Mouse (Mus musculus): ENCODE measurements around the gene Sox5. TPM values are rescaled to one million over a fixed set of nuclear protein-coding genes. Genes with fewer than 3 reads are reported as not detected.

Sox5 gene
- total and polyA plus RNA-seq, 3 experiments, result 1.7 to 3.4 (median 2.4) TPM

DNA sequence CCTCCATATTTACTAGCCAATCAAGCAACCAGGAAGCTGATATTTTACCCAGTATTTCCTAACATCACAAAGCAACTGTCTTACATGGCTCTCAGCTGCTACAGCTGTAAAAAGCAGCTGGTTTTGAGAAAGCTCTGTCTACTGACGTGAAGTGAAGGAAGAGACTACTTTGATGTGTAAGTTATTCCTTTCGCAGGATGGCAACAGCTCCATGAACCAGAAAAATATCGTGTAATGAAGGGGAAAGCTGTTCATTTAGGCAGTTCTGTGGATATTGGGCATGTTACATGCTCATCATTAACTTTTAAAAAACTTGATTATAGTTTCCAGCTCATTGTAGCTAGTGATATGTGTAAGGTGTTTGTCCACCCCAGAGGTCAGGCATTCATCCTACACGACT lies 443.6 kb downstream of the Sox5 start:
- Histone ChIP-seq H3K9ac (ENCODE audit: low read depth, low read length) (no peak overlapping the region), H3K36me3 (ENCODE audit: control insufficient read depth, insufficient read depth, low read length) (no peaks in the 10 kb centered on the region), H3K4me1 (ENCODE audit: control insufficient read depth, insufficient read depth, low read length) (no peaks in the 10 kb centered on the region), H3K27me3 (ENCODE audit: control insufficient read depth, insufficient read depth, low read length) (no peaks in the 10 kb centered on the region), H3K27ac (no peak overlapping the region), H3K4me3 (no peak overlapping the region), H3K79me2 (replicated peaks; ENCODE audit: control insufficient read depth, insufficient read depth, low read length) (no peaks in the 10 kb centered on the region)
- no peak for TF ChIP-seq EP300 (IDR thresholded peaks at IDR 0.05; ENCODE audit: insufficient read depth, low read depth, low read length)
- intact Hi-C loops (cut with DNase I), result no loop called here
- WGBS, result 78% methylated on average over 4 of the region's 4 CpGs
- no peak for DNase-seq

DNA sequence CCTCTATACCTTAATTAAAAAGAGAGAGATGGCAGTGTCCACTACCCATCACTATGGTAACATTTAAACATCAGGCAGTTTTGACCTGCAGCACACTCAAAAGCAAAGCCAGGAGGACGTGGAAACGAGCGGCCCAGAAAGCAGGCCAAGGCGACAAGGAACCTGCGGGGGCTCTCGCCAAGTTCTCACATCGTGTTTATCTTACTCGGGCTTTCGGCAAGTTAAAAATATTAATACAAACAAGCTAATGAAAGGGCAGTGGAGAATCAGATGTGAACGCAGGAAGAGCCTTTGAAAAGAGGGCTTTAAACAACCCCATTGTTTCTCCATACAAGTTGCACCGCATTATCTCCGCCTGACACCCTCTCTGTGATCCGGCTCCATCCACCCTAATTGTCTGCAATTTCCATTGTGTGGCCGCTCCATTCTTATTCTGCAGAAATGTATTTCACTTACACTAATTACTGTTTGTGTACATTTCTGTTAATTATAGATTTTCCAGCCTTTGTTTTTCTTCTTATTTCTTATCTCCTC lies 444.3 kb downstream of the Sox5 start:
- no peaks in the 10 kb centered on the region for H3K36me3 ChIP-seq (ENCODE audit: control insufficient read depth, insufficient read depth, low read length)
- no peaks in the 10 kb centered on the region for H3K27me3 ChIP-seq (ENCODE audit: control insufficient read depth, insufficient read depth, low read length)
- no peaks in the 10 kb centered on the region for H3K79me2 ChIP-seq (replicated peaks; ENCODE audit: control insufficient read depth, insufficient read depth, low read length)
- intact Hi-C loops (cut with DNase I), result no loop called here
- no peak for DNase-seq
- WGBS, result 33% methylated on average over 14 of the region's 14 CpGs
- no peaks in the 10 kb centered on the region for H3K4me1 ChIP-seq (ENCODE audit: control insufficient read depth, insufficient read depth, low read length)
- H3K27ac ChIP-seq, result no peak overlapping the region
- H3K9ac ChIP-seq (ENCODE audit: low read depth, low read length), result no peak overlapping the region
- no peak overlapping the region for H3K4me3 ChIP-seq
- TF ChIP-seq POLR2A (IDR thresholded peaks at IDR 0.05; ENCODE audit: insufficient read depth, low read depth, low read length) (no peak), CTCF (IDR thresholded peaks at IDR 0.05) (no peak), EP300 (IDR thresholded peaks at IDR 0.05; ENCODE audit: insufficient read depth, low read depth, low read length) (no peak)

GRCm38 (mm10) chr6:144336789-144337188 lies 445.0 kb downstream of the Sox5 start:
- no peaks in the 10 kb centered on the region for H3K79me2 ChIP-seq (replicated peaks; ENCODE audit: control insufficient read depth, insufficient read depth, low read length)
- H3K4me3 ChIP-seq, result no peak overlapping the region
- H3K36me3 ChIP-seq (ENCODE audit: control insufficient read depth, insufficient read depth, low read length), result no peaks in the 10 kb centered on the region
- TF ChIP-seq CTCF (IDR thresholded peaks at IDR 0.05) (no peak), EP300 (IDR thresholded peaks at IDR 0.05; ENCODE audit: insufficient read depth, low read depth, low read length) (no peak), POLR2A (IDR thresholded peaks at IDR 0.05; ENCODE audit: insufficient read depth, low read depth, low read length) (no peak)
- H3K4me1 ChIP-seq (ENCODE audit: control insufficient read depth, insufficient read depth, low read length), result no peaks in the 10 kb centered on the region
- DNase-seq, result no peak
- no peak overlapping the region for H3K9ac ChIP-seq (ENCODE audit: low read depth, low read length)
- 94% methylated on average over 4 of the region's 4 CpGs for WGBS
- intact Hi-C loops (cut with DNase I), result no loop called here
- H3K27me3 ChIP-seq (ENCODE audit: control insufficient read depth, insufficient read depth, low read length), result no peaks in the 10 kb centered on the region
- no peak overlapping the region for H3K27ac ChIP-seq

DNA sequence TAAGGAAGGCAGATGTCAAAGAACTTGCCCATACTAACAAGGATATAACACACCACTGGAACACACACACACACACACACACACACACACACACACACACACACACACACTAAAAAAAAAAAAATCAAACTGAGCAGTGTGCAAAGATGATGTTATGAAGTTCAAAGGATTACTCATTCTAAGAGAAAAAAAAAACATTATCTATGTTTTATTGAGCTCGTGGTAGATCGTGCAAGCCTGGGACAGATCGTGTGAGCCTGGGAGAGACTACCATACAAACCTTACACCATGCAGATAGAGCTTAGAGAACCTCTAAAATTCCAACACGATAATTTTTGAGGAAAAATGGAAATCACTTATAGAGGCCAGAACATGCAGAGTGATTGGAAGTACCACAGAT lies 448.6 kb downstream of the Sox5 start:
- Histone ChIP-seq H3K27me3 (ENCODE audit: control insufficient read depth, insufficient read depth, low read length) (no peaks in the 10 kb centered on the region), H3K27ac (no peak overlapping the region), H3K9ac (ENCODE audit: low read depth, low read length) (no peak overlapping the region), H3K4me3 (no peak overlapping the region), H3K36me3 (ENCODE audit: control insufficient read depth, insufficient read depth, low read length) (no peaks in the 10 kb centered on the region), H3K79me2 (replicated peaks; ENCODE audit: control insufficient read depth, insufficient read depth, low read length) (no peaks in the 10 kb centered on the region), H3K4me1 (ENCODE audit: control insufficient read depth, insufficient read depth, low read length) (no peaks in the 10 kb centered on the region)
- no peak for DNase-seq
- intact Hi-C loops (cut with DNase I), result no loop called here
- 82% methylated on average over 4 of the region's 4 CpGs for WGBS
- TF ChIP-seq CTCF (IDR thresholded peaks at IDR 0.05) (no peak), EP300 (IDR thresholded peaks at IDR 0.05; ENCODE audit: insufficient read depth, low read depth, low read length) (no peak), POLR2A (IDR thresholded peaks at IDR 0.05; ENCODE audit: insufficient read depth, low read depth, low read length) (no peak)

DNA sequence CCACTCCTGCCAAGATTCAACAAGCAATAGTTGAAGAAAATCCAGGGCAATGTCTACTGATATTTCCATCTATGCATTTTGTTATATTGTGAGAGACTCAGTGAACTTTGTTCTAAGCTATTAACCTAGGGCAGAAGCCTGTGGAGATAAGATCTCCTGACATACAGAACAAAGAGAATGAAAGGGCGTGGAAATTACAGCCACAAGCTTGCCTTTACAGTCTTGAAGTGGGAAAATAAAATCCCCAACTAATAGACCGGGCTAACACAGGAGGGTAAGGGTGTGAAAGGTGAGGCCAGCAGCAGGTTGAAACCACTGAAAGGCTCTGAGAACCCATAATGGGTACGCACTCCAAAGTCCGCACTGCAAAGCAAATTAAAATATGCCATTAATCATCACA lies 449.8 kb downstream of the Sox5 start:
- H3K9ac ChIP-seq (ENCODE audit: low read depth, low read length), result no peak overlapping the region
- no peaks in the 10 kb centered on the region for H3K79me2 ChIP-seq (replicated peaks; ENCODE audit: control insufficient read depth, insufficient read depth, low read length)
- H3K4me1 ChIP-seq (ENCODE audit: control insufficient read depth, insufficient read depth, low read length), result no peaks in the 10 kb centered on the region
- H3K27me3 ChIP-seq (ENCODE audit: control insufficient read depth, insufficient read depth, low read length), result no peaks in the 10 kb centered on the region
- intact Hi-C loops (cut with DNase I), result no loop called here
- no peaks in the 10 kb centered on the region for H3K36me3 ChIP-seq (ENCODE audit: control insufficient read depth, insufficient read depth, low read length)
- TF ChIP-seq POLR2A (IDR thresholded peaks at IDR 0.05; ENCODE audit: insufficient read depth, low read depth, low read length) (no peak), CTCF (IDR thresholded peaks at IDR 0.05) (no peak), EP300 (IDR thresholded peaks at IDR 0.05; ENCODE audit: insufficient read depth, low read depth, low read length) (no peak)
- H3K4me3 ChIP-seq, result no peak overlapping the region
- 91% methylated on average over 4 of the region's 4 CpGs for WGBS
- DNase-seq, result no peak
- no peak overlapping the region for H3K27ac ChIP-seq

- no peaks in the 10 kb centered on the region for H3K4me1 ChIP-seq (ENCODE audit: control insufficient read depth, insufficient read depth, low read length)
- TF ChIP-seq CTCF (IDR thresholded peaks at IDR 0.05) (no peak), EP300 (IDR thresholded peaks at IDR 0.05; ENCODE audit: insufficient read depth, low read depth, low read length) (no peak), POLR2A (IDR thresholded peaks at IDR 0.05; ENCODE audit: insufficient read depth, low read depth, low read length) (no peak)
- WGBS, result 72% methylated on average over 2 of the region's 2 CpGs
- H3K79me2 ChIP-seq (replicated peaks; ENCODE audit: control insufficient read depth, insufficient read depth, low read length), result no peaks in the 10 kb centered on the region
- no peak overlapping the region for H3K27ac ChIP-seq
- no peaks in the 10 kb centered on the region for H3K36me3 ChIP-seq (ENCODE audit: control insufficient read depth, insufficient read depth, low read length)
- no peak overlapping the region for H3K4me3 ChIP-seq
- H3K9ac ChIP-seq (ENCODE audit: low read depth, low read length), result no peak overlapping the region
- no peaks in the 10 kb centered on the region for H3K27me3 ChIP-seq (ENCODE audit: control insufficient read depth, insufficient read depth, low read length)
- intact Hi-C loops (cut with DNase I), result no loop called here
- DNase-seq, result no peak
Measured at GRCm38 (mm10) chr6:144329311-144329930, 452.4 kb downstream of the Sox5 start.

Data from heart, adult 2 months (tissue).